Mouse (Mus musculus): ENCODE results near the gene Rhoc. TPM values are rescaled to one million over a fixed set of nuclear protein-coding genes. Genes with fewer than 3 reads are reported as not detected.

The Rhoc gene
- polyA plus RNA-seq, 1 experiment from 2014 or later, result 162 TPM

DNA sequence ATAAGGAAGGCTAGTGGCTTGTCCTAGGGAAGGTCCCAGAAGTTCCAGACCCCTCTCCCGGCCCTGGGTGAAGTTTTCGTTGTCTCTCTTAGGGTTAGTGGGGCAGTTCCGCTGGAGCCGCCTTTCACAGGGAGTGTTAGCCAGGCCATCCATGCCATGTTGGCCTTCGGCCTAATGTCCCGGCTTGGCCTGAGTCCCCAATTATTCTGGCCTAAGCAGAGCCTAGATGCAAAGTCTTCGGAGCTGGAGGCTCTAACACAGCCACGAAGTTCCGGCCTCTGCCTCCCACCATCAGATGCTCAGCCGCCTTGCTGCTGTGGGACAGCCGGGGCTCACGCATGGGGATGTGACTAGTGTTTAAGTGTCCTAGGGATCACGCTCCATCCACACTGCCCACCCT is 1.6 kb downstream of the Rhoc start:
- H3K4me1 ChIP-seq (replicated peaks), result peaks cover 59% of the 10 kb centered on the region
- H3K27me3 ChIP-seq (replicated peaks), result no peaks in the 10 kb centered on the region
- no peak for ATAC-seq
- peaks cover 10% of the 10 kb centered on the region; the same call in 1 of the 2 replicates for H3K36me3 ChIP-seq
- peak overlapping the region; percentile 80 for H3K4me2 ChIP-seq (replicated peaks)
- 30% methylated on average over 13 of the region's 13 CpGs for WGBS
- H3K27ac ChIP-seq, result peak overlapping the region; percentile 90
- peak overlapping the region; percentile 68 for H3K4me3 ChIP-seq (replicated peaks)
- peak overlapping the region; percentile 80 for H3K9ac ChIP-seq
- H3K9me3 ChIP-seq, result no peaks in the 10 kb centered on the region

- H3K36me3 ChIP-seq, result peaks cover 13% of the 10 kb centered on the region; the same call in 1 of the 2 replicates
These were observed 2.3 kb downstream of the Rhoc start for GRCm38 (mm10) chr3:104790401-104790937.

DNA sequence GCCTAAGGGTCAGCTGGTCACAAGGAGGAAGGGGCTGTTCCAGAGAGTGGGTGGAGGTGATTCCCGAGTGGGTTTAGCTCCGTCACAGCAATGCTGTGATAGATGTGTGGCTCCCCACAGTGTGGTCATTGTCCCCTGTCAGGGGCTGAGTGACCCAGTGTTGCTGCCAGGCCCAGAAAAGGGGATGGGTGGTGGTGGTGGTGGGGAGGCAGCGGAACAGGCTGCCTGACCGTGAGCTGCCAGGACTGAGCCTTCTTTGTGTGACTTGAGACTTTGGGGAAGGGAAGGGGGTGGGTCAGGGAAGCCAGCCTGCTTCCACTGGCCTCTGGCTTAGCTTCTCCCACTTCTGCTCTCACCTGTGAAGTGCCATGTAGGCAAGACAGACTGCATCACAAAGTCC is 2.8 kb downstream of the Rhoc start:
- H3K27ac ChIP-seq, result peak overlapping the region; percentile 90
- peak overlapping the region; percentile 68 for H3K4me3 ChIP-seq (replicated peaks)
- H3K4me2 ChIP-seq (replicated peaks), result peak overlapping the region; percentile 80
- no peaks in the 10 kb centered on the region for H3K27me3 ChIP-seq (replicated peaks)
- H3K9me3 ChIP-seq, result no peaks in the 10 kb centered on the region
- peaks cover 71% of the 10 kb centered on the region for H3K4me1 ChIP-seq (replicated peaks)
- peak overlapping the region; percentile 80 for H3K9ac ChIP-seq
- no peak for ATAC-seq
- peaks cover 15% of the 10 kb centered on the region; the same call in 1 of the 2 replicates for H3K36me3 ChIP-seq
- WGBS, result 26% methylated on average over 4 of the region's 4 CpGs

More at GRCm38 (mm10) chr3:104790401-104790937, 2.3 kb downstream of the Rhoc start:
- peak overlapping the region; percentile 80 for H3K4me2 ChIP-seq (replicated peaks)
- peak overlapping the region; percentile 68 for H3K4me3 ChIP-seq (replicated peaks)
- H3K9me3 ChIP-seq, result no peaks in the 10 kb centered on the region
- peak overlapping the region; percentile 90 for H3K27ac ChIP-seq
- H3K4me1 ChIP-seq (replicated peaks), result peaks cover 65% of the 10 kb centered on the region
- ATAC-seq, result no peak
- WGBS, result 15% methylated on average over 6 of the region's 6 CpGs
- no peaks in the 10 kb centered on the region for H3K27me3 ChIP-seq (replicated peaks)
- peak overlapping the region; percentile 80 for H3K9ac ChIP-seq

- H3K4me2 ChIP-seq (replicated peaks), result peak overlapping the region; percentile 80; the same call in 1 of the 2 replicates
- no peaks in the 10 kb centered on the region for H3K9me3 ChIP-seq
- 88% methylated on average over 8 of the region's 8 CpGs for WGBS
- no peak overlapping the region for H3K27ac ChIP-seq
- peaks cover 74% of the 10 kb centered on the region for H3K4me1 ChIP-seq (replicated peaks)
- ATAC-seq, result no peak
- H3K36me3 ChIP-seq, result peaks cover 15% of the 10 kb centered on the region; the same call in 1 of the 2 replicates
- no peaks in the 10 kb centered on the region for H3K27me3 ChIP-seq (replicated peaks)
- H3K9ac ChIP-seq, result no peak overlapping the region
- no peak overlapping the region for H3K4me3 ChIP-seq (replicated peaks)
These were observed 3.5 kb downstream of the Rhoc start for GRCm38 (mm10) chr3:104791671-104792070.

- no peak for ATAC-seq
- Histone ChIP-seq H3K4me2 (replicated peaks) (peak overlapping the region; percentile 34), H3K9ac (no peak overlapping the region), H3K4me1 (replicated peaks) (peaks cover 80% of the 10 kb centered on the region), H3K9me3 (no peaks in the 10 kb centered on the region), H3K27me3 (replicated peaks) (no peaks in the 10 kb centered on the region), H3K4me3 (replicated peaks) (no peak overlapping the region), H3K36me3 (peaks cover 15% of the 10 kb centered on the region; the same call in 1 of the 2 replicates), H3K27ac (peak overlapping the region; percentile 28; the same call in 1 of the 2 replicates)
- WGBS, result 53% methylated on average over 15 of the region's 15 CpGs
These were observed 4.4 kb downstream of the Rhoc start for GRCm38 (mm10) chr3:104792360-104793270.

- Histone ChIP-seq H3K36me3 (peaks cover 20% of the 10 kb centered on the region), H3K27me3 (replicated peaks) (no peaks in the 10 kb centered on the region), H3K9ac (peak overlapping the region; percentile 32; the same call in 1 of the 2 replicates), H3K9me3 (no peaks in the 10 kb centered on the region), H3K4me1 (replicated peaks) (peaks cover 72% of the 10 kb centered on the region), H3K4me2 (replicated peaks) (peak overlapping the region; percentile 47), H3K4me3 (replicated peaks) (no peak overlapping the region), H3K27ac (peak overlapping the region; percentile 92)
- WGBS, result 33% methylated on average over 20 of the region's 20 CpGs
- peak; percentile 85 for ATAC-seq
These were observed 6.0 kb downstream of the Rhoc start for GRCm38 (mm10) chr3:104793871-104794828.

DNA sequence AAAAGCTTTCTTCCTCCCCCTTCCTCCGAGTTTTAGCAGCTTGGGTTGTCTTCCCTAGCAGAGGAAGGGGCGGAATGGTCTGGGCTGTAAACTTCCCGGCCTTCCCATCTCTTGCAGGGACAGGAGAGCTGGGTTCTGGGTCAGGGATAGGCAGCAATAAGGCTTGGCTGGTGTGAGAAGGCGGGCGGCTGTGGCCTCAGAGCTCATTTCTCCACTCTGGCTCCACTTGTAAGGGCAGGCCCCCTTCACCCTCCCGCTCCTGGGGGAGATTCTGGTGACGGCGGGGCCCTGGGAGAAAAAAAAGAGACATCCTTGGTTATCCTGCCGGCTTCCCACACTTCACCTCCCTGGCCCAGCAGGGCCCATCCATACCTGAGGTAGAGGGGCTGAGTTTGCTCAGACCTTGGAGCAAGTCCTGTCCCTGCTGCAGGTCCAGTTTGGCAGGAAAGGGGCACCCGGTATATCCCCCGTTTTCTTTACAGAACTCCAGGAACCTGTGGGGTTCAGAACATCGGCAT is 6.8 kb downstream of the Rhoc start:
- peak overlapping the region; percentile 92 for H3K27ac ChIP-seq
- H3K9me3 ChIP-seq, result no peaks in the 10 kb centered on the region
- no peak; the same call in 1 of the 2 replicates for ATAC-seq
- no peaks in the 10 kb centered on the region for H3K27me3 ChIP-seq (replicated peaks)
- peaks cover 25% of the 10 kb centered on the region for H3K36me3 ChIP-seq
- 28% methylated on average over 12 of the region's 12 CpGs for WGBS
- H3K4me1 ChIP-seq (replicated peaks), result peaks cover 69% of the 10 kb centered on the region
- H3K4me2 ChIP-seq (replicated peaks), result no peak overlapping the region; the same call in none of the 2 replicates
- H3K9ac ChIP-seq, result peak overlapping the region; percentile 23; the same call in 1 of the 2 replicates
- H3K4me3 ChIP-seq (replicated peaks), result no peak overlapping the region

DNA sequence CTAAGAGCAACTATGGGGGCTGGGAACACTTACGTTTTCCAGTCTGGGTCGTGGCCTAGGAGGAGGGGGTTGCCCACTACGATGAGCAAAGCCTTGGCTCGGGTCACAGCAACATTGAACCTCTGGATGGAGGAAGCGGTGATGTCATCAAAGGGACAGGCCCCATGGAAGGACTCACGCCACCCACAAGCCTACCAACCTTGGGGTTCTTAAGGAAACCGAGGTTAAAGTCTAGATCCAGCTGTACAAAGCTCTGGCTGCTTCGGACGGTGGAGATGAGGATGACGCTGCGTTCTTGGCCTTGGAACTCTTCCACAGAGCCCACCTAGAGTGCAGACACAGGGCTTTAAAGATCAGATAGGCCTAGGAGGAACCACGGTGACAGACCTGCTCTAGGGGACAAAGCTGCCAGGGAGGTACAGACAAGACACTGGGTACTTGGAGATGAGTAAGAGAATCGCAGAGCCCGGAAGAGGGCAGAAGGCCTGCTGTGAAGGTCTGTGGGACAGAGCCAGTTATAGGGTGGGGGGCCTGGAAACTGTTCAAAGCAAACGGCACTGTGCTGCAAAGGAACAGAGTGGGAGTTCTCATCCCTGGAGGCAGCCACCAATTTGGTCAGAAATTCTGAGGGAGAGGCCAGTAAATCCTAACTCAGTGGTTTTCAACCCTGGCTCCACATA is 7.6 kb downstream of the Rhoc start:
- H3K36me3 ChIP-seq, result peaks cover 32% of the 10 kb centered on the region
- no peak overlapping the region for H3K4me2 ChIP-seq (replicated peaks)
- no peak overlapping the region for H3K4me3 ChIP-seq (replicated peaks)
- ATAC-seq, result peak; percentile 4
- no peaks in the 10 kb centered on the region for H3K27me3 ChIP-seq (replicated peaks)
- peaks cover 61% of the 10 kb centered on the region for H3K4me1 ChIP-seq (replicated peaks)
- WGBS, result 55% methylated on average over 15 of the region's 15 CpGs
- peak overlapping the region; percentile 13; the same call in 1 of the 2 replicates for H3K9ac ChIP-seq
- H3K9me3 ChIP-seq, result no peaks in the 10 kb centered on the region
- H3K27ac ChIP-seq, result peak overlapping the region; percentile 92

GRCm38 (mm10) chr3:104796430-104797082 is 8.4 kb downstream of the Rhoc start:
- 60% methylated on average over 15 of the region's 15 CpGs for WGBS
- Histone ChIP-seq H3K4me3 (replicated peaks) (no peak overlapping the region), H3K27me3 (replicated peaks) (no peaks in the 10 kb centered on the region), H3K36me3 (peaks cover 40% of the 10 kb centered on the region), H3K4me2 (replicated peaks) (no peak overlapping the region; the same call in 1 of the 2 replicates), H3K4me1 (replicated peaks) (peaks cover 54% of the 10 kb centered on the region), H3K9ac (0 out of 2 replicates have a peak overlapping the region, but pooled peaks have one; percentile 13), H3K9me3 (no peaks in the 10 kb centered on the region), H3K27ac (peak overlapping the region; percentile 92)
- ATAC-seq, result peak; percentile 86

DNA sequence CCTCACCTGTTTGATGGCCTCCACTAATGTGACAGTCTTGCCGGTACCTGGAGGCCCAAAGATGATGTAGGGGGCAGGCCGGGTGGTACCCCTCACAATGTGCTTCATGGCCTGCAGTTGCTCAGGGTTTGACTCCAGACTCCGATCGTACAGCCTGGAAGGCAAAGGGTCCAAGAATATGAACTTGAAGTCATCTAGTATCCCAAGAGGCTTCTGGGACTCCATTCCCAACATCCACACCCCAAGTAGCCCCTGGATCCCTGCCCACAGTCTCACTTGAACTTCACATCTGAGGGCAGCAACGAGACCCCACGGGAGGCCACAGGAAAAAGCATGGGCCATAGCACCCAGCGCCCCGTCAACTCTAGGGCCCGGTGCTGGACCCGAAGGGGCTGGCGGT is 12.5 kb downstream of the Rhoc start:
- no peak overlapping the region for H3K4me2 ChIP-seq (replicated peaks)
- no peak overlapping the region for H3K4me3 ChIP-seq (replicated peaks)
- no peak overlapping the region for H3K27ac ChIP-seq
- H3K4me1 ChIP-seq (replicated peaks), result peaks cover 12% of the 10 kb centered on the region
- no peak for ATAC-seq
- H3K27me3 ChIP-seq (replicated peaks), result no peaks in the 10 kb centered on the region
- H3K9ac ChIP-seq, result no peak overlapping the region
- no peaks in the 10 kb centered on the region for H3K9me3 ChIP-seq
- 93% methylated on average over 11 of the region's 11 CpGs for WGBS
- peaks cover 51% of the 10 kb centered on the region for H3K36me3 ChIP-seq

Measured in intestine, embryonic 15.5 days (tissue).